Mouse (Mus musculus) heart, adult 8-10 months (tissue): ENCODE results near the gene Vwa7. TPM values are rescaled to one million over a fixed set of nuclear protein-coding genes. Genes with fewer than 3 reads are reported as not detected.
"Not testable (repeated sequence)": the region's sequence is repeated elsewhere in the genome, so short reads cannot be mapped to it uniquely, and the experiment has no call there.

Experiments
- DNase-seq: peaks from one replicate; pipeline ENCODE4 v3.0.0; 2022; ENCODE audit warnings: low spot score
- total RNA-seq, 4 experiments: library from RNA; stranded (reverse); gene quantifications; 2 replicates each; pipeline ENCODE4 v1.2.4; 2022

Vwa7 gene
- total RNA-seq, 4 experiments from 2014 or later: 12.0 to 18.5 (median 16.6) TPM

GRCm38 (mm10) chr17:35021842-35022477, 5.6 kb downstream of the Vwa7 start:
- DNase-seq: peak; percentile 59

DNA sequence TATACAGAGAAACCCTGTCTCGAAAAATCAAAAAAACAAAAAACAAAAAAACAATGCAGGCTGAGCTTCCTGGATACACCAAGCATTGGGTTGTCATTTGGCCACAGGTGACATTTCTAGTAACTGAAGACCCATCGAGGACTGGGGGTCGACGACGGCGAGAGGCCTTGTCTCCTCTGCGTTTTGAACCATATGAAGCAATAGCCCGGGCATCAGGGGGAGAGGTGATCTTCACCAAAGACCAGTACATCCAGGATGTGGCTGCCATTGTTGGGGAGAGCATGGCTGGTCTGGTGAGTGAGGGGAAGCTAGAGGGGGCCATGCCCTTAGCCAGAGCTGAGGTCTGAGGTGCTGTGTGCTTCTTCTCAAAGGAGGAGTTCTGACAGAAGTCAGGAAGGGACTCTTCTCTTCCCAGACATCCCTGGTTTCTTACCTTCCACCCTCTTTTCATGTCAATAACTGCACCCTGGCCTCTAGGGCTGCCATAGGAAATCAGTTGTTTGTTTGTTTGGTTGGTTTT, 6.2 kb downstream of the Vwa7 start:
- DNase-seq: no peak

- no peak for DNase-seq
These were observed 6.8 kb downstream of the Vwa7 start for GRCm38 (mm10) chr17:35023221-35023620.

GRCm38 (mm10) chr17:35023756-35024155, 7.4 kb downstream of the Vwa7 start:
- no peak for DNase-seq

- no peak for DNase-seq
These were observed 7.9 kb downstream of the Vwa7 start for GRCm38 (mm10) chr17:35024261-35024660.

- no peak for DNase-seq
These were observed 8.5 kb downstream of the Vwa7 start for GRCm38 (mm10) chr17:35024691-35025488.

GRCm38 (mm10) chr17:35026206-35026605, 9.8 kb downstream of the Vwa7 start:
- DNase-seq: no peak

- no peak for DNase-seq
These were observed 11.1 kb downstream of the Vwa7 start, which contains the start of gene Sapcd1 for GRCm38 (mm10) chr17:35027277-35028068. Gene Sapcd1, minus strand, starts transcription at chr17:35028016.

GRCm38 (mm10) chr17:35028315-35028714, 11.9 kb downstream of the Vwa7 start:
- DNase-seq: no peak

DNA sequence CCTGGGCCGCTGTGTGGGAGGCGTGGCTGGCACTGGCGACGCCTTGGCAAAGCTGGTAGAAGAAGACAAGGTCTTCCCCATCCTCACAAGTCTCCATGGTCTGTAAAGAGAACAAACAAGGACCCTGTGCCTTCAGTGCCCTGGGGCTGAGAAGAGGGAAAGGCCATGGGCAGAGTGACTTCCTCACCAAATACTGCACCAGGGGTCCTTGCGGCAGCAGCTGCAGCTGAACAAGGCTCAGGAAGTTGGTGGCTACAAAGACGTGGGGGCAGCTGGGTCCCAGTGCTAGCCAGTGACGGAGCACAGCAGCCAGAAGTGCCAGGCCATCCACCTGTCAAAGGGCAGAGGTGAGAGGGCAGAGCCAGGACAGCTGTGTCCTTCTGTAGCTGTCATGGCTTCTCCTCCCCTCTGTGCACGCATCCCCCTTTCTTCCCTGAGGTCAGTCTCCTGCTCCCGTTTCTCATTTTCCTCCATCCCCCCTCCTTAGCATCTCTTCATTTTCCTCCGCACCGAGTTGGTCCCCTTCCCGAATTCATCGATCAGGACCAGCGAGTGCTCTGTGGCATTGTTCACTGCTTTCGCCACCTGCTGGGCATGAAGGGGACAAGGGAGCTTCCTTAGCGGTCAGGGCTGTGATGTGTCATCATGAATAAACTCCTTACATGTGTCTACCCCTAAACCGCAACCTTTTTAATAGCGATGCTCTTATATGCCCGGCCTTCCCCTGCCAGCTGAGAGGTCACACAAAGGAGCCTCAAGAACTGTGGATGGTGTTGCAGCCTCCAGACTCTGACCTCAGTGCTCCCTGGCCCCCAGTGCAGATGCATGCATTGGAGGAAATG, 13.5 kb downstream of the Vwa7 start:
- DNase-seq: no peak

DNA sequence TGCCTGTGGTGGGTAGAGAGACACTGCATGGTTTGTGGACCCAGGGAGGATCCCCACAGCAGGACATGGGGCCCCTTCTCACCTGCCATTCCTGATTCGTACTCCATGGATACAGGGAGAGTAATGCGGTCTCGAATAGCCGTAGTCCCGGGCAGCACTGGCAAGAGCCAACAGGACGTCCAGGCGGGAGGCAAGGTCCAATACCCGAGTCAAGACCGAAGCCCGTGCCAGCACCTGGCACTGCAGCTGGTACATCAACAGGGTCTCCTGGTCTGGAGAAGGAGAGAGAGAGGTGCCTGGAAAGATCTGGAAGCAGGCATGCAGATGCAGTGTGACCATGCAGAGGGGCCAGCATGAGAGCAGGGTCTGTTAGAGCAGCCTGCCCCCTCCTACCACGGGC, 14.9 kb downstream of the Vwa7 start:
- DNase-seq: no peak

DNA sequence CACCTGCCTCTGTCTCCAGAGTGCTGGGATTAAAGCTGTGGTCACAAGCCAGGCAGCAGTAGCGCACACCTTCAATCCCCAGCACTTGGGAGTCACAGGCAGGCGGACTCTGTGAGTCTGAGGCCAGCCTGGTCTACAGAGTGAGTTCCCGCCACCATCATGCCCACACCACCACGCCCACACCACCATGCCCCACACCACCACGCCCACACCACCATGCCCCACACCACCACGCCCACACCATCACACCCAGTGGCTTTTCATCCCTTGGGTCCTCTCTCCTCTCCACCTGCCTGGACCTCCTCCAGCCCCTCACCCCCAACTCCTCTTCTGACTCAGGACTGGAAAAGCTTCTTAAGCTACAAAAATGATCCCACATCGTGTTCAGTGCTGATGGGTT, 15.5 kb downstream of the Vwa7 start:
- no peak for DNase-seq

DNA sequence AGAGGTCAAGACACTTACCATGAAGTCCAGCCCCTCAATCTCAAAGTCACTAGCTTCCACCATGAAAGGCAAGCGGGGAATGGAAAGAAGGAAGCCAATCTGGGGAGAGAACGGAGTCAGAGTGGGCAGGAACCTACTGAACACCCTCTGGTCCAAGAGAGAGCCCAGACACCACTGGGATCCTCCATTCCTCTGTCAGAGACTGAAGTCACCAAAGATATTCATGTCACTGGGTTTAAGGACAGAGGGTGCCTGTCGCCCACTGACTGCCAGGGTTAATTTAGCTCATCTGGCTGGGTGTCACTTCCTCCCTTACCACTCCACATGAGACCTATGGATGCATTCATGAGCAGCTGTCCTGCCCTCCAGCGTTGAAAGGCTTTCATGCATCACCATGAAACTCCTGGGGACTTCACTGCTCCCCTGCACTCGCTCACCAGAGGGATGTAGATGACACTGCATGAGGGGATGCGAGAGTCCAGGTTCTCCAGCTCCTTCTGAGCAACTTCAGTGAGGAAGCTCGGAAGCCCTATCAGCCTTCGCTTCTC, 16.0 kb downstream of the Vwa7 start:
- no peak for DNase-seq

- not testable (repeated sequence) for DNase-seq
These were observed 17.3 kb downstream of the Vwa7 start for GRCm38 (mm10) chr17:35033703-35034102.

DNA sequence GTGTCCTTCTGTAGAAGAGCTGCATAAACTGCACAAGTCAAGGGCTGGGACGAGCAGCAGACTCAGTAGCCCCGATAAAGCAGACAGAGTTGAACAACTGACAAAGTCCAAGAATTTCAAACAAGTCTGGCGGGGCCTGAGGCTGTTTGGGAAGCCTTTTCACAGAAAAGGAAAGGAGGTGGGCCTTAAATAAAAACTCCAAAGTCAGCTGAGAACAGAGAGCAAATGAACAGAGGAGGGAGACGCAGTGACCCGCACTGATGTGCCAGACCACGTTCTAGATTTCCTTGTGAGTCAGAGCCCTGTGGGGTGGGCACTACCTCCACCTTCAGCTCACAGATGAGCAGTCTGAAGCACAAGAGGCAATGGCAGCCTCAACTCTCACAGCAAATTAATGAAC, 18.5 kb downstream of the Vwa7 start:
- DNase-seq: no peak

DNA sequence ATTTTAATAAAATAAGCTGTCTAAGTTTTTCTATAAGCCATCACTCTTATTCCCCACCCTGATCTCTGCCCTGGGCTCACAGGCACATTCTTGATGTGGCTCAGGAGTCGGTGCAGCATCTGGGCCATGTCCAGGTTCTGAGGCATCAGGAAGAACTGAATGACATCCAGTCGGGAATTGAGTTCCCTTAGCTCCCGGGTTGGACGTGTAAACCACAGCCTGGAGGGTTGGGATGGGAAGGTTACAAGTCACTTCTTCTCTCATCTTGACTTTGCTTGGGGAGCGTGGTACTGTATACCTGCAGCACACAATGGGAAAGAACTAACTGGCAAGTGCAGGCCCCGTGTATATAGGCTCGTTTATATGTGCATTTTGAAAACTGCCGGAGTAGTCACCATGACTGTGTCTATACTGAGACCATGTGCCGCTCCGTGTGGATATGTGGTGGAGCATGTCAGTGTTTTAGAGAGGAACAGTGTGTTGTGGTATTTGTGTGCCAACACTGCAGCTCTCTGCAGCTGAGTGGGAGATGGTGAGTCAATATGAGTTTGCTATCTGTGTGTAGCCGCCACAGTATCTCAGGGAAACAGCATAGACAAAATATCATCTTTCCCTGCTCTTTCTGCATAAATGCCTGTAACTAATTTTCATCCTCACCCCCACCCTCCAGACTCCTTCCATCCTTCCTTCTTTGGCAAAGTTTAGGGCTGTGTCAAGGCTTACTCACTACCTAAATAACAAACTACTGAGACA, 22.9 kb downstream of the Vwa7 start:
- no peak for DNase-seq

DNA sequence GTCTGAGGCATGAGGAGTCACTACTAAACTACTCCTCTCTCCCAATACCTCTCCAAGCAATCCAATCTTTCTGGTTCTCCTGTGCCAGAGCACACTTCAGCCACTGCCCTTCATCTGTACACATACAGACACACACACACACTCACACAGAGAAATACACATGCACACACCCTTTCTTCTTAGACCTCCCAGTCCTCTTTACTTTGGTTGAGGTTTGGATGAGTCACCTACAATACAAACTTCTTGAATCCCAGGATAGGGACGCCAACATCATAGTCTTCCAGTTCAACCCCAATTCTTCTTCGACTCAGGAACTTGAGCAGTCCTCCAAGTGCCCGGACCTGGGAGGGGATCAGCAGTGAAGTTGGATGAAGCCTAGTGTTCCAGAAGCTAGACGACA, 27.4 kb downstream of the Vwa7 start:
- DNase-seq: no peak

GRCm38 (mm10) chr17:35044904-35045806, 28.8 kb downstream of the Vwa7 start:
- DNase-seq: no peak
